Mouse (Mus musculus): ENCODE measurements around the gene Pifo. TPM values are rescaled to one million over a fixed set of nuclear protein-coding genes. Genes with fewer than 3 reads are reported as not detected.

Gene Pifo
- not detected in 2 replicates for polyA plus RNA-seq (2012; rRNA removed)

GRCm38 (mm10) chr3:106014546-106014945 lies at the start of gene Pifo:
TSS of gene Pifo (minus strand) at chr3:106014646.

GRCm38 (mm10) chr3:106032781-106033180 lies 18.3 kb upstream of the Pifo start, which contains the start of gene Chil5:
TSS of gene Chil5 (minus strand) at chr3:106032814.

DNA sequence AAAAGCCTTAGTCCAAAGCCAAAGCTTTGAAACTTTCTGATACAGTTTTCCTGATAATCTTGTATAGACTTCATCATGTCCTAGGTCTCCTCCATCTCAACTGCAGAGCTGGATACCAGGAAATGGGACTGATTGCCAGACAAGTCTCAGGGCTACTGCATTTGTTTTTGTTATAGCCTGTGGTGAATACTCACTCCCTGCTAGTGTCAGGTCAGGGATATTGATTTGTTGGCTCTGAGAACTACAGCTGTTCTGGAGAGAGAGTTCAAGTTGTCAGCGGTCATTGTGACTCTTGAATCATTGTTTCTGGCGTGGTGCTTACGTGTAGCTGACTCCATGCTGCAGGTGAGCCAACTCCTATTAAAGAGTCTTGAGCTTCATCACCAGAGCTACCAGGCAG lies 41.0 kb downstream of the Pifo start, which contains the start of gene Ovgp1:
Gene Ovgp1, plus strand, starts transcription at position 301 of the 400 bp plus-strand sequence.

DNA sequence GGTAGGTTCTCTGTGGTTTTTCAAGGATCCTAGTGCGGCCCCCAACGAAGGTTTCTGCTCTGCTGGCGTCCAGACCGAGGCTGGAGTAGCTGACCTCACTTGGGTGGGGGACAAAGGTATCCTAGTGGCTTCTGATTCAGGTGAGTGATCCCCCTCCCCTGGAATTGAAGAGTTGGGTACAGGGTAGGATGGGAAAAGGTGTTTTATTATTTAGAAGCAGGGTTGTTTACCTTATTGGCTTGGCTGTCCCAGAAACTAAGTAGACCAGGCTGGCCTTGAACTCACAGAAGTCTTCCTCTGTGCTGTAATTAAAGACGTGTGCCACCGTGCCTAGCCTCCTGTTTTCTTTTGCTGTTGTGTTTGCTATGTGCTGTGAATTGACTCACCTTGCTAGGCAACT lies 54.4 kb downstream of the Pifo start, which contains the start of gene Atp5f1:
Gene Atp5f1, minus strand, starts transcription at position 101 of the 400 bp plus-strand sequence.

GRCm38 (mm10) chr3:105958974-105959580 lies 55.4 kb downstream of the Pifo start, which contains the start of gene Wdr77:
TSS of gene Wdr77 (plus strand) at chr3:105959369.

Other genes starting within 250 kb of the Pifo start
- gene Rap1a, start 213.3 kb downstream of the Pifo start, polyA plus RNA-seq (2012; rRNA removed), result 2.4 and 4.9 TPM in 2 replicates
- 0.45 and 0.51 TPM in 2 replicates for gene Adora3, start 143.8 kb downstream of the Pifo start, polyA plus RNA-seq (2012; rRNA removed)
- 0.27 and 0.87 TPM in 2 replicates for gene Tmigd3, start 143.7 kb downstream of the Pifo start, polyA plus RNA-seq (2012; rRNA removed)
- 0.37 and 0.62 TPM in 2 replicates for gene I830077J02Rik, start 82.0 kb downstream of the Pifo start, polyA plus RNA-seq (2012; rRNA removed)
- gene Wdr77, start 55.3 kb downstream of the Pifo start, polyA plus RNA-seq (2012; rRNA removed), result 14.5 and 19.2 TPM in 2 replicates
- gene Atp5f1, start 54.5 kb downstream of the Pifo start, polyA plus RNA-seq (2012; rRNA removed), result 139 and 159 TPM in 2 replicates
- 0.31 and 0.50 TPM in 2 replicates for gene Ovgp1, start 40.9 kb downstream of the Pifo start, polyA plus RNA-seq (2012; rRNA removed)
- not detected in 2 replicates for gene Chil5, start 18.2 kb upstream of the Pifo start, polyA plus RNA-seq (2012; rRNA removed)
- not detected in 2 replicates for gene Chia1, start 98.6 kb upstream of the Pifo start, polyA plus RNA-seq (2012; rRNA removed)
- gene Chil3, start 152.9 kb upstream of the Pifo start, polyA plus RNA-seq (2012; rRNA removed), result 0.07 TPM in 1 of 2 replicates, not detected in the other
- gene Chil4, start 204.9 kb upstream of the Pifo start, polyA plus RNA-seq (2012; rRNA removed), result not detected in 2 replicates